Mouse (Mus musculus): ENCODE data around the gene Olfr711. TPM values are rescaled to one million over a fixed set of nuclear protein-coding genes. Genes with fewer than 3 reads are reported as not detected.
"Not testable (repeated sequence)": the region's sequence is repeated elsewhere in the genome, so short reads cannot be mapped to it uniquely, and the experiment has no call there.

Olfr711 gene
- not detected for total RNA-seq (2021)
- long read RNA-seq, experiment 1 = 0 reads
- long read RNA-seq, experiment 2 = 0 reads

DNA sequence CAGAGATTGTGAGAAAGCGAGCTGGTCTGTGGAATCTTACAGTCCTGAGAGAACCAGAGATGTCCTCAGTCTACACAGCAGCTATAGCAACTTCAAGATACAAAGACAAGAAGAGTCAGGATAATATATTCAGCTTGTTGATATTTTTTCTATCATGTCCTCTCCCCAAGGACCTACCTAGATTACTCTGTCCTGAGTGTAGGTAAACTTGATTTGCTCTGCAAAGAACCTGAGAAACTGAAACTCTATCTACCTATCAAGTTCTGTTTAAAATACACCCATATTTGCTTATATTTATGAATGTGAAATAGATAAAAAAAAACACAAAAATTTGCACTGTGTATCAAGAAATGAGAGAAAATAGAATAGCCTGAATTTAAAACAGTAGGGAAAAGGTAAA, at the start of gene Olfr711:
Gene Olfr711, minus strand, starts transcription at position 101 of the 400 bp plus-strand sequence.
- H3K4me3 ChIP-seq = no peak within 1 kb of the TSS
- no peak for TF ChIP-seq CTCF (conservative IDR thresholded peaks at IDR 0.05)
- H3K27ac ChIP-seq = no peak within 1 kb of the TSS
- DNase-seq (ENCODE audit: low spot score in 2 of 2) = no peak

DNA sequence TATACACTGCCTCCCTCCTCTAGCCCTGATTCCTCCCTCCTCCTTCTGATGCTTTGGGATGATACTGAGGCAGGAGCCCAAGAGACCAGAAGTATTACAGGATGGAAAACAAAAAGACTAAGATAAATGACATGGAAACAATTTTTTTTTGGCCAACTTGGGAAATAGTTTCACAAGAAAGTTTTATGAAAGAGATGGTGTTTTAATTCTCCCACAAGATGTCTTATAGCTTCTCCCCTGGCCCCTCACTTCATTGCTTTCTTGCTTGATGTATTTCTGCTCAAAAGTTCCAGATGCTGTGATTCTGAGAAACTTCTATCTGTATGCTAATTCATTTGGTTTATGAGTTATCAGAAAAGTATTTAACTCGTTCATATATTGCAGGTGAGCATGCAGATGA, 30.7 kb upstream of the Olfr711 start, which contains the start of gene Olfr2:
Gene Olfr2, minus strand, starts transcription at position 101 of the 400 bp plus-strand sequence.
- no peak within 1 kb of the TSS for H3K4me3 ChIP-seq
- DNase-seq (ENCODE audit: low spot score in 2 of 2) = no peak
- TF ChIP-seq CTCF (conservative IDR thresholded peaks at IDR 0.05) = no peak
- no peak within 1 kb of the TSS for H3K27ac ChIP-seq

DNA sequence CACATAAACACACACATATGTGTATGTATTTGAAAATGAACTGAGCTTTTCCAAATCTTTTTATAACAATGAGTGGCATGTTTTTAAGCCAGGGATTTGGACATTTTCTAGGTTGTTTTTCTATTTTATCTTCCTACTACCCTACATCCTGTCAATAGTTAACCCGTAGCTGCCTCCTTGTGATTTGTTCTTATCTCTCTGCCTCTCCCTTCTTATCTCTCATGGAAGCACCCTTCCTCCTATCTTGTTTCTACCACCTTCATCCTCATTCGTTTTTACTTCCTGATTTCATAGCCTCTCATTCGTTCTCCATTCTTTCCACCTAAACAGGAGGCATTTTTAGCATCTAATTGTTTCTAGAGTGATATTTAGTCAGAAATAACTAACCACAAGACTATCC, 28.9 kb upstream of the Olfr711 start:
- DNase-seq (ENCODE audit: low spot score in 2 of 2) = no peak
- H3K4me3 ChIP-seq = no peak overlapping the region
- no peak for TF ChIP-seq CTCF (conservative IDR thresholded peaks at IDR 0.05)

DNA sequence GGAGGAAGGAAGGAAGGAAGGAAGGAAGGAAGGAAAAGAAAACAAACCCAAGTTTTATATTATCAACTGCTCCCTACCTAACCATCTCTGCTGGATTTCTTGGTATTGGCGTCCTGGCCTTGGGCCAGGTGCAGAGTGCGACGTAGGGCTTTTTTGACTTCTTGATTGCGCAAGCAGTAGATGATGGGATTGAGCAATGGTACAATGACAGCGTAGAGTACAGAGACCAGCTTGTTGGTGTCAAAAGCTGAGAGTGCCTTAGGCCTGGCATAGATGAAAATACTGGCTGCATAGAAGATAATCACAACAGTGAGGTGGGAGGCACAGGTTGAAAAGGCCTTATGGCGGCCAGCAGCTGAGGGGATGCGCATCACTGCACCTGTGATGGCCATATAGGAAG, 25.5 kb upstream of the Olfr711 start:
- no peak overlapping the region for H3K4me3 ChIP-seq
- TF ChIP-seq CTCF (conservative IDR thresholded peaks at IDR 0.05) = no peak
- no peak for DNase-seq (ENCODE audit: low spot score in 2 of 2)
- H3K27ac ChIP-seq = no peak overlapping the region

More for the DNA sequence above, 28.9 kb upstream of the Olfr711 start:
- no peak overlapping the region for H3K27ac ChIP-seq

DNA sequence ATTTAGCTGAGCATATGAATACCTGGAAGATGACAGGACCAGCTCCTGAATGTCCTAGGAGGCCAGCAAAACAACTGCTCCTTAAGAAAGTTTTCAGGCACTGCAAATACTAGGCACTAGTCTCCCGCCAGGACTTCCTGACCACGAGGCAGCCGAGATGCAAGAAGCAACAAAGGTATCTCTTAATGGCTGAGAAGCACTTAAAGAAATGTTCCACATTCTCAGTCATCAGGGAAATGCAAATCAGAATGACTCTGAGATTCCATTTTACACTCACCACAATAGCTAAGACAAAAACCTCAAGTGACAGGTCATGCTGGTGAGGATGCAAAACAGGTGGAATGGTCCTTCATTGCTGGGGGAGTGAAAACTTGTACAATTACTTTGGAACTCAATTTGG, 10.0 kb upstream of the Olfr711 start:
- H3K27ac ChIP-seq = no peak overlapping the region
- no peak overlapping the region for H3K4me3 ChIP-seq
- no peak for DNase-seq (ENCODE audit: low spot score in 2 of 2)
- no peak for TF ChIP-seq CTCF (conservative IDR thresholded peaks at IDR 0.05)

DNA sequence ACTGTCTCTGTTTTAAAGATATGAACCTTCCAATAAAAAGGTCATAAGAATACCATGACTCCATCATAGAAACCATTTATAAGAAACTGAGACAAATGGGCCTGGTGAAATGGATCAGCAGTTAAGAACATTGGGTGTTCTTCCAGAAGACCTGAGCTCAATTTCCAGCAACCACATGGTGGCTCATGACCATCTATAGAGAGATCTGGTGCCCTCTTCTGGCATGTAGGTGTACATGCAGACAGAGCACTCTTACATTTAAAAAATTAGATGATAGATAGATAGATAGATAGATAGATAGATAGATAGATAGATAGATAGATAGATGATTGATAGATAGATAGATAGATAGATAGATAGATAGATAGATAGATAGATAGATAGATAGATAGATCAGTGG, 7.8 kb downstream of the Olfr711 start:
- not testable (repeated sequence) for DNase-seq (ENCODE audit: low spot score in 2 of 2); H3K4me3 ChIP-seq; H3K27ac ChIP-seq
- peak; percentile 41 for TF ChIP-seq CTCF (conservative IDR thresholded peaks at IDR 0.05)

DNA sequence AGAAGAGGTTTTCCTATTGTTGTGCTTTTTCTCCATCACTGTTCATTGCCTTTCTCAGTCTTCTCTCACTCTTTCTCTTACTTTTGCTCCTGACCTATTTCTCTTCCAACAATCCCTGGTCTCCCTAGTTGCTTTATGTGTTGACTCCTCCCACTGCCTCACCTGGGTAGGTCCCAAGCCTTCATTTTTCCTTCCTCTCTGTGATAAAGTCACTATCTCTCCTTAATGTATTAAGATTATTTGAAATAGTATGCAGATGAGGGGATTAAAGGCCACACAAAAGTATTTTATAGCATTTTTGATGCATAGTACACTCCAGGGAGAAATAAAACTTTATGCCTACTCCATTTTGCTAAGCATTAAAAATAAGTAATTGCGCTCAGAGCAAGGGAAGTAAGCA, 11.4 kb downstream of the Olfr711 start, which contains the start of gene Olfr6:
Gene Olfr6, minus strand, starts transcription at position 101 of the 400 bp plus-strand sequence.
- H3K27ac ChIP-seq = no peak within 1 kb of the TSS
- DNase-seq (ENCODE audit: low spot score in 2 of 2) = no peak
- H3K4me3 ChIP-seq = no peak within 1 kb of the TSS
- no peak for TF ChIP-seq CTCF (conservative IDR thresholded peaks at IDR 0.05)

DNA sequence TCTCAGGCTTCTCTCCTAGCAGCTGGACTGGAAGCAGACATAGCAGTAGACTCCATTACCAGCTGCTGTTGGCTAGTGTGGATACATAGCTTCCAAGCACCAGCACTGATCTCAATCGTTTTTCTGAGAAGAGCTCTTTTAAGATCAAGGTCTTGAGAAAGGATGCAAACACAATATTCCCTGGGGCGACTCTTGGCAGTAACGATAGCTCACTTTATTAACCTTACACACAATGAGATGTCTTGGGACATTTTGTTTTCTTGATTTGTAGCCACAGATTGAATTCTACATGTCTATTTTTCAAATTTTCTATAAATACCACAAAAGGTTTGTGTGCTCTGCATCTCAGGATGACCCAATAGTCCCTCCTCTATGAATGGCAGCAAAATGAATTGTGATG, 27.0 kb downstream of the Olfr711 start, which contains the start of gene Olfr710:
Gene Olfr710, minus strand, starts transcription at position 101 of the 400 bp plus-strand sequence.
- no peak for TF ChIP-seq CTCF (conservative IDR thresholded peaks at IDR 0.05)
- Histone ChIP-seq H3K4me3 (no peak within 1 kb of the TSS), H3K27ac (no peak within 1 kb of the TSS)
- DNase-seq (ENCODE audit: low spot score in 2 of 2) = no peak

DNA sequence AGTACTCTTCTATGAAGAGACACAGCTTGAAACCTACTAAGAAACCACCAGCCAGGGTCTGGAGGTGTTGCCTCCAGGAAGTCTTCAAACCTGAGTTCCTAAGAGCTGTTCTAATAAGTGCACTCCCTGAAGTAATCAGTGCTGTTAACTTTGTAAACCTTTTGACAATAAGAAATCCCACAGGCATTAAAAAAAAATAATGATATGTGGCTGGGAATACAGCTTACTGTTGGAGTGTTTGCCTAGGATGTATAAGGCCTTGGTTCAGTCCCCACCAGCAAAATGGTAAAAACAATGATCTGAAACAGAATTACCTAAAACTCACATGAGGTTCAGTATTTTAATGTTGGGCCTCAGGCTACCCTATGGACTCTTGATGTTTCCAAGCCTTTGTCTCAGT, 43.1 kb downstream of the Olfr711 start, which contains the start of gene Olfr709-ps1:
Gene Olfr709-ps1, minus strand, starts transcription at position 101 of the 400 bp plus-strand sequence.
- no peak for DNase-seq (ENCODE audit: low spot score in 2 of 2)
- no peak for TF ChIP-seq CTCF (conservative IDR thresholded peaks at IDR 0.05)
- no peak within 1 kb of the TSS for H3K4me3 ChIP-seq
- H3K27ac ChIP-seq = no peak within 1 kb of the TSS

DNA sequence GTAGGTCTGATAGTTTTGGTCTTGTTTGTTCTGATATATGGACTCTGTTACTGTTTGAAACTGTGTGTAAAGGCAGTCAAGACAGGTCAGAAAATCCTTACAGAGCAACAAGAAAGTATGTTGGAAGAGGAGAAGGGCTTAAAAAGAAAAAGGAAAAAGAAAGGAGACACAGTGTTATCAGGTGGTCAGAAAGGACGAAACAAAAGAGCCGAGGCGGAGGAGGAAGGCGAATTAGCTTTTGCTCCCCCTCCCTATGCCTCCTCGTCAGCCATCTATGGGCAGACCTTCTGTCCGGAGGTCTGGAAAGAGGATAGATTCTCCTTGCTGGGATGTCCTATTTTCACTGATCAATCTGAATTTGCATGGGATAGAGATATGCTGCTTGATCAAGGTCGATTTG, 54.3 kb downstream of the Olfr711 start:
- peak in 1 of 2 experiments; percentile 0 for DNase-seq (ENCODE audit: low spot score in 2 of 2)
- H3K4me3 ChIP-seq, H3K27ac ChIP-seq: not testable (repeated sequence)

Other genes starting within 250 kb of the Olfr711 start
- gene Olfr697, start 233.0 kb downstream of the Olfr711 start, total RNA-seq (2021) = not detected
- gene Olfr698, start 220.1 kb downstream of the Olfr711 start, total RNA-seq (2021) = not detected
- not detected for gene Olfr699, start 182.3 kb downstream of the Olfr711 start, total RNA-seq (2021)
- not detected for gene Olfr700, start 166.6 kb downstream of the Olfr711 start, total RNA-seq (2021)
- gene Olfr701, start 161.3 kb downstream of the Olfr711 start, total RNA-seq (2021) = not detected
- not detected for gene Olfr702, start 141.6 kb downstream of the Olfr711 start, total RNA-seq (2021)
- gene Olfr703, start 132.1 kb downstream of the Olfr711 start, total RNA-seq (2021) = not detected
- gene Olfr704, start 112.3 kb downstream of the Olfr711 start, total RNA-seq (2021) = not detected
- gene Olfr705, start 98.6 kb downstream of the Olfr711 start, total RNA-seq (2021) = not detected
- gene Olfr706, start 87.3 kb downstream of the Olfr711 start, total RNA-seq (2021) = not detected
- not detected for gene Olfr707, start 74.2 kb downstream of the Olfr711 start, total RNA-seq (2021)
- gene Olfr1532-ps1, start 67.5 kb downstream of the Olfr711 start, total RNA-seq (2021) = not detected
- gene Olfr709-ps1, start 43.2 kb downstream of the Olfr711 start, total RNA-seq (2021) = not detected
- not detected for gene Olfr710, start 27.1 kb downstream of the Olfr711 start, total RNA-seq (2021)
- gene Olfr6, start 11.5 kb downstream of the Olfr711 start, total RNA-seq (2021) = under 1 TPM in 1 of 2 experiments, not detected in 1; 0.08 TPM
- not detected for gene Olfr2, start 30.6 kb upstream of the Olfr711 start, total RNA-seq (2021)
- not detected for gene Olfr713, start 55.7 kb upstream of the Olfr711 start, total RNA-seq (2021)
- not detected for gene Olfr714, start 95.5 kb upstream of the Olfr711 start, total RNA-seq (2021)
- gene Olfr17, start 117.8 kb upstream of the Olfr711 start, total RNA-seq (2021) = not detected
- not detected for gene Olfr715b, start 134.9 kb upstream of the Olfr711 start, total RNA-seq (2021)
- not detected for gene Olfr715, start 155.6 kb upstream of the Olfr711 start, total RNA-seq (2021)
- gene Olfr716, start 162.9 kb upstream of the Olfr711 start, total RNA-seq (2021) = not detected
- gene Nlrp14, start 191.5 kb upstream of the Olfr711 start, total RNA-seq (2021) = not detected
- not detected for gene Rbmxl2, start 234.0 kb upstream of the Olfr711 start, total RNA-seq (2021)

All from layer of hippocampus, adult 2 months (tissue).